Mouse (Mus musculus): ENCODE data around the gene Sirpa.

DNA sequence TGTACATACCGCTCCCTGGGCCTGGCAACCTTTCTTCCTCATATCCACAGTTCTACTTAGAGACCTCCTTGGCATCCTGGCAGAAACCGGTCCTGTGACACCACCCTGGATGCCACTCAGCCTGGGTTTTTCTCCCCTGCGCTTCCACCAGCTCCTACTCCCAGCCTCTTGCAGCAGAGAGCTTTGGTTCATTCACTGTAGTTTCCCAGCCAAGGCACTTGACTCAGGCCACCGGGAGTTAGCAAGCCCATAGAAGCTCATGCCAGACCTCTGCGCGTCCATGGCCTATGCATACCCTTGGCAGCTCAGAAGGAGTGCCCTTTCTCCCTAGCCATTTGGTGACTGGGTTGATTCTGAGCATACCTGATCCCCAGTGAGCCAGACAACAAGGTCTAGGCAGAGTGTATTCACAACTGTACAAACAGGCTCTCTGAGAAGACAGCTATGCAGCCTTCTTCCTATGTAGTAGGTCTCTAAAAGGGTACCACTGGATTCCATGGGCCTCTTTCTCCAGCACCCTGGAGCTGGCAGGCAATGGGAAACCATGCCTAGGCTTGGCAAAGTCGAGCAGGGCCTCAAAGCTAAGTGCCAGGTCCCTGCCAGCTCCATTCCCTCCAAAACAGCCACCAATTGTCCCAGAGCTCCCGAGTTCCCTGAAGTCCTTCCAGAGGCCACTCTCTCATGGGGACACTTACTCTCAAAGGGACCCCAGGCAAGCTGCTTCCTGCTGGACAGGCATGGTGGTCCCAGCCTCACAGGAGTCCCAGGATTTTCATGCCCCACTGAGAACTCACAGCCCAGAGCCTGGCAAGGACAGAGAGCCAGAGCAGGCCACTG is 15.8 kb upstream of the Sirpa start:
- TF ChIP-seq CTCF (IDR thresholded peaks at IDR 0.05; ENCODE audit: control insufficient read depth, insufficient read depth, insufficient replicate concordance, low read depth, low read length) (no peak), POLR2A (IDR thresholded peaks at IDR 0.05; ENCODE audit: control insufficient read depth, low read depth, low read length) (no peak)
